Mouse (Mus musculus) liver, postnatal 0 days (tissue): Measurements from ENCODE around the gene 1700015G11Rik.

Source experiments
- CTCF ChIP-seq: sonication (generic); IDR thresholded peaks from 2 replicates; pipeline ENCODE4 v1.5.1; 2016; ENCODE audit warnings: antibody characterized with exemption, low read depth
- EP300 ChIP-seq: IDR thresholded peaks from 2 replicates; pipeline ENCODE4 v1.6.1; 2016; ENCODE audit warnings: antibody characterized with exemption, low read depth, mild to moderate bottlenecking

DNA sequence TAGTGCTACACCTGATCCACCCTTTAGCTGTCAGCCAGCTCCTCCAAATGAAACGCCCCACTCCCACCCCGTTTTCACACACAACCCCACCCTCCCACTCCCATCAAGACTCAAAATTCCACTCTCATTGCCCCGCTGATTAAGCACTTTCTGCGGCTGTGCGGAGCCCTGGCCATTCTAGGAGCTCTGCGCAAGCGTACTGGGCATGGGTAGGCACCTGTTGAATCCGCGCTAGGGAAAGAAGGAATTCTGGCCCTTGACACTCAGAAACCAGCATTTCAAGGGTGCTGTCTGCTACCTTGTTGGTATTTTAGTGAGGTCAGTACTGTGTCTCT lies 9.3 kb downstream of the 1700015G11Rik start:
- TF ChIP-seq EP300 (0 out of 2 replicates have a peak, but pooled peaks have one; percentile 2), CTCF (no peak)
